Mouse (Mus musculus) limb, embryonic 11.5 days (tissue): Measurements from ENCODE around the gene Endod1. TPM values are rescaled to one million over a fixed set of nuclear protein-coding genes. Genes with fewer than 3 reads are reported as not detected.

ENCODE experiments used
- ATAC-seq: fragments of 200-750 bp; cut with Nextera tagmentation; 2 replicates; pipeline ENCODE4 v1.8.0; 2017; ENCODE audit warnings: low read depth; ENCODE audit not compliant: insufficient number of reproducible peaks, low FRiP score, low TSS enrichment
- DNase-seq: peaks from one replicate; pipeline ENCODE4 v3.0.0-alpha.2; 2015; ENCODE audit warnings: low spot score
- H3K27ac ChIP-seq: fragments of 300-500 bp; sonication (generic); replicated peaks from 2 replicates; pipeline ENCODE4 v1.5.1; 2014; ENCODE audit warnings: low read depth, mild to moderate bottlenecking, low read length
- H3K27me3 ChIP-seq: fragments of 300-500 bp; sonication (generic); 2 replicates; pipeline ENCODE4 v1.6.1; 2014; ENCODE audit warnings: mild to moderate bottlenecking, low read length, mixed read lengths; ENCODE audit not compliant: control insufficient read depth, insufficient read depth
- H3K36me3 ChIP-seq: fragments of 300-500 bp; sonication (generic); 2 replicates; pipeline ENCODE4 v1.6.1; 2014; ENCODE audit warnings: mild to moderate bottlenecking, low read length, moderate library complexity, mixed read lengths; ENCODE audit not compliant: control insufficient read depth, insufficient read depth
- H3K4me1 ChIP-seq: fragments of 300-500 bp; sonication (generic); 2 replicates; pipeline ENCODE4 v1.6.1; 2014; ENCODE audit warnings: low read length, mixed read lengths; ENCODE audit not compliant: control insufficient read depth, insufficient read depth
- H3K4me2 ChIP-seq: fragments of 300-500 bp; sonication (generic); 2 replicates; pipeline ENCODE4 v1.6.1; 2014; ENCODE audit warnings: low read depth, mild to moderate bottlenecking, moderate library complexity; ENCODE audit not compliant: severe bottlenecking
- H3K4me3 ChIP-seq: fragments of 300-500 bp; sonication (generic); 2 replicates; pipeline ENCODE4 v1.5.1; 2014; ENCODE audit warnings: low read depth, low read length
- H3K9ac ChIP-seq: fragments of 300-500 bp; sonication (generic); 2 replicates; pipeline ENCODE4 v1.6.1; 2014; ENCODE audit warnings: mild to moderate bottlenecking, low read length
- H3K9me3 ChIP-seq: fragments of 300-500 bp; sonication (generic); 2 replicates; pipeline ENCODE4 v1.6.1; 2016; ENCODE audit warnings: low read length; ENCODE audit not compliant: control insufficient read depth
- WGBS: fragments of 180-500 bp; shearing (Covaris S2); extraction: QIAGEN DNeasy Blood & Tissue Kit; methylation state at CpG from one replicate; pipeline ENCODE4 v1.1.7; 2014; 5-methylcytosine and 5-hydroxymethylcytosine counted together
- polyA plus RNA-seq: library from polyadenylated mRNA; unstranded; fragments of >200 nt; fragmentation: Nextera tagmentation; extraction: Ambion mirVana; gene quantifications from 2 replicates; pipeline ENCODE4 v1.2.1, GENCODE M21; 2014

The Endod1 gene
- polyA plus RNA-seq, 1 experiment from 2014 or later, result 6.3 TPM

- Histone ChIP-seq H3K36me3 (no peaks in the 10 kb centered on the region), H3K4me2 (no peak overlapping the region), H3K9me3 (no peaks in the 10 kb centered on the region), H3K4me3 (no peak overlapping the region), H3K9ac (no peak overlapping the region), H3K27ac (no peak overlapping the region), H3K4me1 (no peaks in the 10 kb centered on the region), H3K27me3 (no peaks in the 10 kb centered on the region)
- 74% methylated on average over 4 of the region's 4 CpGs for whole genome bisulfite sequencing
- DNase-seq (no peak), ATAC-seq (no peak)
Observed at GRCm38 (mm10) chr9:14335829-14336228, 45.5 kb downstream of the Endod1 start.

- WGBS, result 88% methylated on average over 1 of the region's 1 CpGs
Observed at GRCm38 (mm10) chr9:14316618-14317017, 64.7 kb downstream of the Endod1 start.

GRCm38 (mm10) chr9:14314477-14314876, 66.8 kb downstream of the Endod1 start:
- no peaks in the 10 kb centered on the region for H3K27me3 ChIP-seq
- DNase-seq (no peak), ATAC-seq (no peak)
- no peaks in the 10 kb centered on the region for H3K9me3 ChIP-seq
- H3K4me3 ChIP-seq, result no peak overlapping the region
- H3K9ac ChIP-seq, result no peak overlapping the region
- peaks cover 6% of the 10 kb centered on the region; the same call in 1 of the 2 replicates for H3K36me3 ChIP-seq
- no peak overlapping the region for H3K4me2 ChIP-seq
- no peaks in the 10 kb centered on the region for H3K4me1 ChIP-seq
- WGBS, result 94% methylated on average over 7 of the region's 7 CpGs
- no peak overlapping the region for H3K27ac ChIP-seq

More at GRCm38 (mm10) chr9:14316618-14317017, 64.7 kb downstream of the Endod1 start:
- ATAC-seq (no peak), DNase-seq (no peak)
- Histone ChIP-seq H3K4me3 (no peak overlapping the region), H3K36me3 (peaks cover 6% of the 10 kb centered on the region; the same call in 1 of the 2 replicates), H3K27ac (no peak overlapping the region), H3K4me2 (no peak overlapping the region), H3K4me1 (no peaks in the 10 kb centered on the region), H3K9me3 (no peaks in the 10 kb centered on the region), H3K9ac (no peak overlapping the region), H3K27me3 (no peaks in the 10 kb centered on the region)

- no peaks in the 10 kb centered on the region for H3K4me1 ChIP-seq
- 95% methylated on average over 3 of the region's 3 CpGs for WGBS
- no peaks in the 10 kb centered on the region for H3K27me3 ChIP-seq
- H3K4me3 ChIP-seq, result no peak overlapping the region
- no peaks in the 10 kb centered on the region for H3K9me3 ChIP-seq
- H3K9ac ChIP-seq, result no peak overlapping the region
- peaks cover 6% of the 10 kb centered on the region for H3K36me3 ChIP-seq
- no peak overlapping the region for H3K27ac ChIP-seq
- ATAC-seq, result no peak
- H3K4me2 ChIP-seq, result no peak overlapping the region
- no peak for DNase-seq
Observed at GRCm38 (mm10) chr9:14313968-14314367, 67.3 kb downstream of the Endod1 start.

GRCm38 (mm10) chr9:14307341-14307740, 74.0 kb downstream of the Endod1 start:
- no peak for DNase-seq
- WGBS, result 95% methylated on average over 3 of the region's 3 CpGs
- Histone ChIP-seq H3K4me3 (no peak overlapping the region), H3K36me3 (peaks cover 2% of the 10 kb centered on the region; the same call in 1 of the 2 replicates), H3K9ac (no peak overlapping the region), H3K9me3 (no peaks in the 10 kb centered on the region), H3K4me1 (no peaks in the 10 kb centered on the region), H3K27ac (no peak overlapping the region), H3K4me2 (no peak overlapping the region), H3K27me3 (no peaks in the 10 kb centered on the region)
- ATAC-seq, result no peak

GRCm38 (mm10) chr9:14304262-14304968, 76.9 kb downstream of the Endod1 start:
- 85% methylated on average over 9 of the region's 9 CpGs for WGBS
- Histone ChIP-seq H3K36me3 (peaks cover 2% of the 10 kb centered on the region; the same call in 1 of the 2 replicates), H3K4me1 (no peaks in the 10 kb centered on the region), H3K27me3 (no peaks in the 10 kb centered on the region), H3K9me3 (no peaks in the 10 kb centered on the region), H3K9ac (no peak overlapping the region), H3K27ac (no peak overlapping the region), H3K4me3 (no peak overlapping the region), H3K4me2 (no peak overlapping the region)
- DNase-seq (no peak), ATAC-seq (no peak)

Other genes starting within 250 kb of the Endod1 start
- gene Sesn3, start 106.4 kb downstream of the Endod1 start, polyA plus RNA-seq, result 26.9 and 29.1 TPM in 2 replicates
- 0.18 TPM in 1 of 2 replicates, not detected in the other for gene Kdm4d, start 119.0 kb upstream of the Endod1 start, polyA plus RNA-seq
- 201 and 203 TPM in 2 replicates for gene Cwc15, start 119.1 kb upstream of the Endod1 start, polyA plus RNA-seq